In genomic region chr9:119088148-119088801, GRCm38 (mm10) we compare ENCODE assay signal across 8 mouse cellular contexts. TPM values are rescaled to one million over a fixed set of nuclear protein-coding genes. Genes with fewer than 3 reads are reported as not detected.
DNase-seq lines count a peak whose midpoint lies in the region; ATAC-seq and TF ChIP-seq lines count a peak whose summit lies in the region.

No protein-coding gene starts in this region.

- ATAC-seq in cerebellum, adult (ENCODE audit: insufficient number of reproducible peaks, low FRiP score, low TSS enrichment), result peak; percentile 31; the same call in 1 of the 2 replicates
- peak; percentile 71 for ATAC-seq in forebrain, embryonic 14.5 days
- ATAC-seq in liver, embryonic 15.5 days (ENCODE audit: insufficient read depth), result peak; percentile 67
- ATAC-seq in stomach, embryonic 14.5 days (ENCODE audit: insufficient number of reproducible peaks, insufficient read depth, low FRiP score, low read depth), result peak; percentile 91

- intact Hi-C loops in heart, postnatal 10 days (cut with DNase I), result no loop called here

- peaks cover 93% of the 10 kb centered on the region for H3K4me1 ChIP-seq in E14TG2a.4 (replicated peaks; ENCODE audit: low read depth, low read length)
- H3K4me1 ChIP-seq in forebrain, embryonic 14.5 days (ENCODE audit: control insufficient read depth, insufficient read depth, low read length), result peaks cover 9% of the 10 kb centered on the region
- H3K4me1 ChIP-seq in liver, embryonic 15.5 days (replicated peaks), result peaks cover 8% of the 10 kb centered on the region
- H3K4me1 ChIP-seq in stomach, embryonic 14.5 days (ENCODE audit: control insufficient read depth, insufficient read depth, low read length), result peaks cover 22% of the 10 kb centered on the region; the same call in 1 of the 2 replicates

- no peak for TF ChIP-seq CTCF in E14TG2a.4 (conservative IDR thresholded peaks at IDR 0.05; ENCODE audit: low read length)

- under 1% methylated on average over 24 of the region's 24 CpGs for WGBS in forebrain, embryonic 14.5 days
- under 1% methylated on average over 24 of the region's 24 CpGs for WGBS in liver, embryonic 15.5 days (ENCODE audit: insufficient replicate concordance)
- 1% methylated on average over 24 of the region's 24 CpGs for WGBS in stomach, embryonic 14.5 days

- H3K36me3 ChIP-seq in E14TG2a.4 (ENCODE audit: insufficient read depth, low read length), result no peaks in the 10 kb centered on the region
- no peaks in the 10 kb centered on the region for H3K36me3 ChIP-seq in forebrain, embryonic 14.5 days (ENCODE audit: control insufficient read depth, insufficient read depth, low read length)
- H3K36me3 ChIP-seq in liver, embryonic 15.5 days (replicated peaks), result no peaks in the 10 kb centered on the region
- no peaks in the 10 kb centered on the region for H3K36me3 ChIP-seq in stomach, embryonic 14.5 days (ENCODE audit: control insufficient read depth, insufficient read depth, low read length)

- peak; percentile 70 for DNase-seq in forebrain, embryonic 14.5 days (ENCODE audit: low spot score)
- peak; percentile 89 to 91 for DNase-seq in heart, postnatal 10 days
- peak; percentile 94 to 95 for DNase-seq in kidney, postnatal 36 days
- DNase-seq in neural tube, embryonic 10.5 days (ENCODE audit: extremely low spot score, low spot score), result peak; percentile 83

- H3K4me2 ChIP-seq in forebrain, embryonic 14.5 days (ENCODE audit: low read length), result peak overlapping the region; percentile 49
- H3K4me2 ChIP-seq in liver, embryonic 15.5 days, result peak overlapping the region; percentile 62
- peak overlapping the region; percentile 67 for H3K4me2 ChIP-seq in stomach, embryonic 14.5 days (replicated peaks; ENCODE audit: low read depth, low read length)

- H3K27me3 ChIP-seq in E14TG2a.4 (ENCODE audit: insufficient read depth, low read length), result peaks cover 24% of the 10 kb centered on the region
- H3K27me3 ChIP-seq in forebrain, embryonic 14.5 days (replicated peaks; ENCODE audit: control insufficient read depth, insufficient read depth, low read length), result peaks cover 20% of the 10 kb centered on the region
- H3K27me3 ChIP-seq in liver, embryonic 15.5 days, result peaks cover 66% of the 10 kb centered on the region
- no peaks in the 10 kb centered on the region for H3K27me3 ChIP-seq in stomach, embryonic 14.5 days (ENCODE audit: control insufficient read depth, insufficient read depth, low read length)

- H3K9ac ChIP-seq in forebrain, embryonic 14.5 days (ENCODE audit: low read length), result 0 out of 2 replicates have a peak overlapping the region, but pooled peaks have one; percentile 21
- H3K9ac ChIP-seq in liver, embryonic 15.5 days, result no peak overlapping the region
- H3K9ac ChIP-seq in stomach, embryonic 14.5 days (replicated peaks; ENCODE audit: low read depth, low read length), result no peak overlapping the region

- H3K4me3 ChIP-seq in E14TG2a.4 (replicated peaks; ENCODE audit: low read length), result peak overlapping the region; percentile 80
- peak overlapping the region; percentile 10; the same call in 1 of the 2 replicates for H3K4me3 ChIP-seq in forebrain, embryonic 14.5 days (ENCODE audit: low read depth, low read length)
- peak overlapping the region; percentile 43 for H3K4me3 ChIP-seq in liver, embryonic 15.5 days (replicated peaks)
- H3K4me3 ChIP-seq in stomach, embryonic 14.5 days (ENCODE audit: low read depth, low read length), result peak overlapping the region; percentile 35

- no peak overlapping the region for H3K27ac ChIP-seq in forebrain, embryonic 14.5 days (ENCODE audit: low read depth, low read length)
- no peak overlapping the region for H3K27ac ChIP-seq in liver, embryonic 15.5 days (replicated peaks)
- peak overlapping the region; percentile 82 for H3K27ac ChIP-seq in stomach, embryonic 14.5 days (ENCODE audit: low read length)

- no peaks in the 10 kb centered on the region for H3K9me3 ChIP-seq in E14TG2a.4 (ENCODE audit: low read length)
- no peaks in the 10 kb centered on the region for H3K9me3 ChIP-seq in forebrain, embryonic 14.5 days (replicated peaks; ENCODE audit: control insufficient read depth, low read length)
- H3K9me3 ChIP-seq in liver, embryonic 15.5 days (replicated peaks), result no peaks in the 10 kb centered on the region
- H3K9me3 ChIP-seq in stomach, embryonic 14.5 days (ENCODE audit: control insufficient read depth, low read depth, low read length), result no peaks in the 10 kb centered on the region

RNA-seq across cellular contexts. Expression of gene Plcd1, which starts 5.0 kb away (rescaled TPM):
- 10.5 and 12.1 TPM in 2 replicates for polyA plus RNA-seq in forebrain, embryonic 14.5 days (2014; fragmentation: Nextera tagmentation; extraction: Ambion mirVana)
- total RNA-seq in heart, postnatal 10 days (2021), result 10 to 100 TPM; 16.5 to 18.7 TPM
- polyA plus RNA-seq in liver, embryonic 15.5 days (2015; fragmentation: Nextera tagmentation; extraction: Ambion mirVana), result 1.2 and 1.8 TPM in 2 replicates
- polyA plus RNA-seq in stomach, embryonic 14.5 days (2014; fragmentation: Nextera tagmentation; extraction: Ambion mirVana), result 44.2 and 44.3 TPM in 2 replicates

RNA-seq across cellular contexts. Expression of gene Dlec1, which starts 14.0 kb away (rescaled TPM):
- polyA plus RNA-seq in forebrain, embryonic 14.5 days (2014; fragmentation: Nextera tagmentation; extraction: Ambion mirVana), result 0.33 and 0.70 TPM in 2 replicates
- under 1 TPM in 1 of 2 experiments, not detected in 1; 0.07 TPM for total RNA-seq in heart, postnatal 10 days (2021)
- polyA plus RNA-seq in liver, embryonic 15.5 days (2015; fragmentation: Nextera tagmentation; extraction: Ambion mirVana), result 0.06 TPM in 1 of 2 replicates, not detected in the other
- 0.65 and 0.66 TPM in 2 replicates for polyA plus RNA-seq in stomach, embryonic 14.5 days (2014; fragmentation: Nextera tagmentation; extraction: Ambion mirVana)

RNA-seq across cellular contexts. Expression of gene Vill, which starts 35.7 kb away (rescaled TPM):
- 3.8 and 4.0 TPM in 2 replicates for polyA plus RNA-seq in forebrain, embryonic 14.5 days (2014; fragmentation: Nextera tagmentation; extraction: Ambion mirVana)
- 1 to 10 TPM; 1.5 to 3.7 TPM for total RNA-seq in heart, postnatal 10 days (2021)
- polyA plus RNA-seq in liver, embryonic 15.5 days (2015; fragmentation: Nextera tagmentation; extraction: Ambion mirVana), result 10.0 and 11.0 TPM in 2 replicates
- polyA plus RNA-seq in stomach, embryonic 14.5 days (2014; fragmentation: Nextera tagmentation; extraction: Ambion mirVana), result 31.6 and 37.9 TPM in 2 replicates

Comparison
In these comparisons a context has a peak if more than half of its experiments do, and no peak if none do; other contexts are left out.
1. H3K4me3 ChIP-seq: peak in every context shown above with its lines; median percentile 80 in E14TG2a.4; 43 in liver, embryonic 15.5 days; 35 in stomach, embryonic 14.5 days; 10 in forebrain, embryonic 14.5 days.
2. ATAC-seq: peak in every context shown above with its lines; median percentile 91 in stomach, embryonic 14.5 days; 71 in forebrain, embryonic 14.5 days; 67 in liver, embryonic 15.5 days; 31 in cerebellum, adult.